Mouse (Mus musculus): ENCODE data around the gene Acsm4. TPM values are rescaled to one million over a fixed set of nuclear protein-coding genes. Genes with fewer than 3 reads are reported as not detected.

Acsm4 gene
- polyA plus RNA-seq (2012; rRNA removed), result not detected in 2 replicates

DNA sequence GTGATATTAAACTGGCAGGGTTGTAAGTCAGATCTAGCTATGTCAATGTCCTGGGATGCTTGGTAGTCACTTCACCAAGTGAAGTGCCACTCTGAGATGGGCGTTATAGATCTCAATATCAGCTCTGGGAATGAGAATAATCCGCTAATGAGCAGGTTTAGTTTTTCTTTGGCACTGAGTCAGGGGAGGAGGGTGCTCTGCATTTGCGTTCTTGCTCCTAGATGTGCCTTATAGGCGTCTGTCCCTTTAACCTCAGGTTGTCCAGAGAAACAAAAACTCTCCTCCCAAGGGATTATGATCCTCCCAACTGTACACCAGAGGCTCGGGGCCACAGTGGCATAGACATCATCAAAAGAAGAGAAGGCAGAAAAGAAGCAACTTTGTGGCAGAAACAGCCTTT lies at the start of gene Acsm4:
Acsm4 (plus strand) TSS at position 301 of the 400 bp plus-strand sequence.

DNA sequence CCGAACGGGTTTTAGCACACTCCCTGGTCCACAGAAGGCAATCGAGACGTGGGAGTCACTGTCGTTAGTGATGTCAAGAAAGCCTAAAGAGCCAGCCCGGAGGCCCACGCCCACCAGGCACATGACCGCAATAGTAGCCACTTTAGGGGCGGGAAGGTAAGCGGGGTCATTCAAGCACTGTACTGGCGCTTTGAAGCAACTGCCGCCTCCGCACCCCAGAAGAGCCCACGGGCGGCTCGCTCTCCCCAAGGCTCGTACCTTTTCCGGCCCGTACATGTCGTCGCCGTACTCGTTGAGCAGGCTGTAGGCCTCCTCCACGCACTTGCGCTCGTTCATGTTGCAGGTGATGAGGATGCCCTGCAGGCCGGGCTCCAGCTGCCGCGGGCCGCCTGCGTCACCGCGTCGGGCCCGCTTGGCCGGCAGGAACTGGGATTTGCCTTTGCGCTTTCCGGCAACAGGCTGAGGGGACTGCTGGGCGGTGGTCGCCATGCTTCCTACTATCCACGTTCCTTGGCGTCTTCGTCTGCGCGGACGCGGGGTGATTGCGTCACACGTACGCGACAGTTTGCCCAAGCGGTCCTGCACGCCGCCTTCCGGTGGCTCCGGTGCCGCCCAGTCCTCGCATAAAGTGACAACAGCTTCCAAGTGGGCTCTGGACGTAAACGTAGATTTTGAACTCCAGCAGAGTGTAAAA lies 30.6 kb downstream of the Acsm4 start, which contains the start of gene Thumpd1:
Thumpd1 (minus strand) TSS at position 546 of the 694 bp plus-strand sequence.

DNA sequence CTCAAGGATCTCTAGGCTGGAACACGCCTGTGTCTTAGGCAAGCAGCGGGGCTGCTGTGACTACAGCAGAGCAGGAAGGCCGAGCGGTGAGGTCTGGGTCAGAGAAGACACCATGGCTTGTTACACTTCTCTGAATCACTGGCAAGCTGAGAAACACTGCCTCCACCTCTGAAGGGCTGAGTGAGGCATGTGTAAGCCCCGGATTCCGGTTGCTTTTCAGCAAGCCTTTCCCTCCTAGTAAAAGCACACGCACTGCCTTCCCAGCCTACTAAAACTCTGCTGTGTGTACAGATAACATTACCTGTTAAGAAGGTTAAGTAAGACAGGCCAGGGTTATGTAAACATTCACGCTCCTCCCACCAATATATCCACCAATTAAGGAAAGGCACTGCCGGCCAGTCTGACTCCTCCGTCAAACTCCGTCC lies 70.7 kb downstream of the Acsm4 start, which contains the start of gene Acsm3:
Acsm3 (plus strand) TSS at position 397 of the 425 bp plus-strand sequence.

Other genes with a start within 250 kb of the Acsm4 start
- 0.01 TPM in 1 of 2 replicates, not detected in the other for gene Gp2, start 230.7 kb upstream of the Acsm4 start, polyA plus RNA-seq (2012; rRNA removed)
- gene Umod, start 210.7 kb upstream of the Acsm4 start, polyA plus RNA-seq (2012; rRNA removed), result 0.01 TPM in 1 of 2 replicates, not detected in the other
- gene Acsm5, start 170.6 kb upstream of the Acsm4 start, polyA plus RNA-seq (2012; rRNA removed), result 0.65 and 0.96 TPM in 2 replicates
- gene Pdilt, start 166.5 kb upstream of the Acsm4 start, polyA plus RNA-seq (2012; rRNA removed), result 0.08 and 0.17 TPM in 2 replicates
- gene Acsm2, start 135.7 kb upstream of the Acsm4 start, polyA plus RNA-seq (2012; rRNA removed), result 0.02 TPM in 1 of 2 replicates, not detected in the other
- 87.3 and 97.2 TPM in 2 replicates for gene Acsm1, start 83.0 kb upstream of the Acsm4 start, polyA plus RNA-seq (2012; rRNA removed)
- 10.8 and 11.2 TPM in 2 replicates for gene Thumpd1, start 30.8 kb downstream of the Acsm4 start, polyA plus RNA-seq (2012; rRNA removed)
- gene Acsm3, start 70.9 kb downstream of the Acsm4 start, polyA plus RNA-seq (2012; rRNA removed), result 28.0 and 37.2 TPM in 2 replicates
- 11.1 and 15.1 TPM in 2 replicates for gene Rexo5, start 104.0 kb downstream of the Acsm4 start, polyA plus RNA-seq (2012; rRNA removed)
- 3.5 and 3.8 TPM in 2 replicates for gene Eri2, start 104.0 kb downstream of the Acsm4 start, polyA plus RNA-seq (2012; rRNA removed)
- 2.3 and 2.5 TPM in 2 replicates for gene Lyrm1, start 205.8 kb downstream of the Acsm4 start, polyA plus RNA-seq (2012; rRNA removed)
- gene Dcun1d3, start 206.3 kb downstream of the Acsm4 start, polyA plus RNA-seq (2012; rRNA removed), result 2.8 and 2.9 TPM in 2 replicates